Mouse (Mus musculus): ENCODE results near the gene Pdcl3. TPM values are rescaled to one million over a fixed set of nuclear protein-coding genes. Genes with fewer than 3 reads are reported as not detected.
A peak's percentile ranks its signal among the peaks of the same experiment; 100 is the strongest.

The Pdcl3 gene
- 148 and 161 TPM in 2 replicates for polyA plus RNA-seq (2014; fragmentation: Nextera tagmentation; extraction: Ambion mirVana)

GRCm38 (mm10) chr1:38985308-38985707 is at the start of gene Pdcl3:
Gene Pdcl3, plus strand, starts transcription at chr1:38985608.
- Histone ChIP-seq H3K27me3 (ENCODE audit: insufficient read depth, low read length) (no peaks in the 10 kb centered on the region), H3K4me3 (ENCODE audit: low read depth, low read length) (no peak within 1 kb of the TSS), H3K9ac (no peak within 1 kb of the TSS), H3K27ac (ENCODE audit: low read depth) (no peak within 1 kb of the TSS), H3K9me3 (ENCODE audit: low read depth, low read length) (no peaks in the 10 kb centered on the region), H3K4me2 (no peak within 1 kb of the TSS), H3K36me3 (ENCODE audit: insufficient read depth) (no peaks in the 10 kb centered on the region), H3K4me1 (ENCODE audit: insufficient read depth) (no peaks in the 10 kb centered on the region)
- no peak for TF ChIP-seq CTCF (IDR thresholded peaks at IDR 0.05; ENCODE audit: low read depth)
- no peak for DNase-seq
- ATAC-seq (ENCODE audit: insufficient read depth) = no peak
- WGBS = 85% methylated on average over 3 of the region's 3 CpGs

DNA sequence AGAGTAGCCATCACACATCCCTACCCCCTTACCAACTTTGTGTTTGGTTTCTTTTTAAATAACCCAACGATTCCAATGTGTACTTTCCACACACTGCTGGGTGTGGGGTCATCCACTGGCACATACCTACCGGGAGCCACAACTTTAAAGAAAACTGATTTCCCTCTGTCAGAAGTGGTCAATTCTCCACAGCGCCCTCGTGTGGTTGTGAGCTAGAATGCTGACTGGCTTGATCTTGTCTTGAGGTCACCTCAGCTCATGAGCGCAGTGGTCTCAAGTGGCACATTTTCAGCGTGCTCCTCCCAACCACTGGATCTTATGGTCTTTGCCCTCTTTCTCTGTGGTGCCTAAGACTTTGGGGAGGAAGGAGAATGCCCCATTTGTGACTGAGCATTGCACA is 48.6 kb upstream of the Pdcl3 start:
- no peak overlapping the region for H3K4me3 ChIP-seq (ENCODE audit: low read depth, low read length)
- no peak overlapping the region for H3K27ac ChIP-seq (ENCODE audit: low read depth)
- peak; percentile 70 for DNase-seq
- no peaks in the 10 kb centered on the region for H3K27me3 ChIP-seq (ENCODE audit: insufficient read depth, low read length)
- peak; percentile 66 for TF ChIP-seq CTCF (IDR thresholded peaks at IDR 0.05; ENCODE audit: low read depth)
- no peak for ATAC-seq (ENCODE audit: insufficient read depth)
- no peak overlapping the region for H3K9ac ChIP-seq
- WGBS = 18% methylated on average over 6 of the region's 6 CpGs
- no peak overlapping the region for H3K4me2 ChIP-seq
- no peaks in the 10 kb centered on the region for H3K9me3 ChIP-seq (ENCODE audit: low read depth, low read length)
- H3K4me1 ChIP-seq (ENCODE audit: insufficient read depth) = no peaks in the 10 kb centered on the region
- H3K36me3 ChIP-seq (ENCODE audit: insufficient read depth) = no peaks in the 10 kb centered on the region

GRCm38 (mm10) chr1:38938849-38939248 is 46.6 kb upstream of the Pdcl3 start, which contains the start of gene Nms:
Gene Nms, plus strand, starts transcription at chr1:38939149.
- H3K4me2 ChIP-seq = no peak within 1 kb of the TSS
- no peaks in the 10 kb centered on the region for H3K4me1 ChIP-seq (ENCODE audit: insufficient read depth)
- no peaks in the 10 kb centered on the region for H3K36me3 ChIP-seq (ENCODE audit: insufficient read depth)
- H3K27ac ChIP-seq (ENCODE audit: low read depth) = no peak within 1 kb of the TSS
- H3K9ac ChIP-seq = no peak within 1 kb of the TSS
- DNase-seq (no peak), ATAC-seq (ENCODE audit: insufficient read depth) (no peak)
- no peaks in the 10 kb centered on the region for H3K27me3 ChIP-seq (ENCODE audit: insufficient read depth, low read length)
- no peak for TF ChIP-seq CTCF (IDR thresholded peaks at IDR 0.05; ENCODE audit: low read depth)
- WGBS = 75% methylated on average over 6 of the region's 6 CpGs
- no peak within 1 kb of the TSS for H3K4me3 ChIP-seq (ENCODE audit: low read depth, low read length)
- no peaks in the 10 kb centered on the region for H3K9me3 ChIP-seq (ENCODE audit: low read depth, low read length)

- Histone ChIP-seq H3K9me3 (ENCODE audit: low read depth, low read length) (no peaks in the 10 kb centered on the region), H3K4me3 (ENCODE audit: low read depth, low read length) (no peak overlapping the region), H3K9ac (no peak overlapping the region), H3K27me3 (ENCODE audit: insufficient read depth, low read length) (no peaks in the 10 kb centered on the region), H3K27ac (ENCODE audit: low read depth) (no peak overlapping the region), H3K36me3 (ENCODE audit: insufficient read depth) (no peaks in the 10 kb centered on the region), H3K4me1 (ENCODE audit: insufficient read depth) (no peaks in the 10 kb centered on the region), H3K4me2 (no peak overlapping the region)
- TF ChIP-seq CTCF (IDR thresholded peaks at IDR 0.05; ENCODE audit: low read depth) = no peak
- DNase-seq = peak; percentile 81
- no peak for ATAC-seq (ENCODE audit: insufficient read depth)
- 5% methylated on average over 5 of the region's 5 CpGs for WGBS
These were observed 45.8 kb upstream of the Pdcl3 start for GRCm38 (mm10) chr1:38939608-38940007.

- TF ChIP-seq CTCF (IDR thresholded peaks at IDR 0.05; ENCODE audit: low read depth) = no peak
- DNase-seq = no peak
- Histone ChIP-seq H3K4me3 (ENCODE audit: low read depth, low read length) (no peak overlapping the region), H3K9me3 (ENCODE audit: low read depth, low read length) (no peaks in the 10 kb centered on the region), H3K9ac (no peak overlapping the region), H3K36me3 (ENCODE audit: insufficient read depth) (no peaks in the 10 kb centered on the region), H3K27ac (ENCODE audit: low read depth) (no peak overlapping the region), H3K27me3 (ENCODE audit: insufficient read depth, low read length) (no peaks in the 10 kb centered on the region), H3K4me2 (no peak overlapping the region), H3K4me1 (ENCODE audit: insufficient read depth) (no peaks in the 10 kb centered on the region)
- no peak for ATAC-seq (ENCODE audit: insufficient read depth)
- WGBS = 91% methylated on average over 3 of the region's 3 CpGs
These were observed 29.0 kb upstream of the Pdcl3 start for GRCm38 (mm10) chr1:38956457-38956856.

GRCm38 (mm10) chr1:38969116-38969515 is 16.3 kb upstream of the Pdcl3 start:
- DNase-seq (no peak), ATAC-seq (ENCODE audit: insufficient read depth) (no peak)
- no peak overlapping the region for H3K9ac ChIP-seq
- H3K36me3 ChIP-seq (ENCODE audit: insufficient read depth) = no peaks in the 10 kb centered on the region
- no peaks in the 10 kb centered on the region for H3K27me3 ChIP-seq (ENCODE audit: insufficient read depth, low read length)
- WGBS = 91% methylated on average over 1 of the region's 1 CpGs
- no peak for TF ChIP-seq CTCF (IDR thresholded peaks at IDR 0.05; ENCODE audit: low read depth)
- H3K4me3 ChIP-seq (ENCODE audit: low read depth, low read length) = no peak overlapping the region
- H3K9me3 ChIP-seq (ENCODE audit: low read depth, low read length) = no peaks in the 10 kb centered on the region
- no peak overlapping the region for H3K4me2 ChIP-seq
- H3K27ac ChIP-seq (ENCODE audit: low read depth) = no peak overlapping the region
- H3K4me1 ChIP-seq (ENCODE audit: insufficient read depth) = no peaks in the 10 kb centered on the region

GRCm38 (mm10) chr1:38971712-38972111 is 13.7 kb upstream of the Pdcl3 start:
- H3K4me1 ChIP-seq (ENCODE audit: insufficient read depth) = no peaks in the 10 kb centered on the region
- no peak overlapping the region for H3K4me2 ChIP-seq
- H3K9ac ChIP-seq = no peak overlapping the region
- WGBS = 77% methylated on average over 3 of the region's 3 CpGs
- DNase-seq = no peak
- no peak overlapping the region for H3K27ac ChIP-seq (ENCODE audit: low read depth)
- H3K9me3 ChIP-seq (ENCODE audit: low read depth, low read length) = no peaks in the 10 kb centered on the region
- H3K4me3 ChIP-seq (ENCODE audit: low read depth, low read length) = no peak overlapping the region
- ATAC-seq (ENCODE audit: insufficient read depth) = no peak
- no peak for TF ChIP-seq CTCF (IDR thresholded peaks at IDR 0.05; ENCODE audit: low read depth)
- no peaks in the 10 kb centered on the region for H3K27me3 ChIP-seq (ENCODE audit: insufficient read depth, low read length)
- H3K36me3 ChIP-seq (ENCODE audit: insufficient read depth) = no peaks in the 10 kb centered on the region
